Mouse (Mus musculus) frontal cortex, postnatal 25 days (tissue): Measurements from ENCODE around the gene Adh1.

Experiments used
- DNase-seq, 2 experiments: peaks; one replicate each; pipeline ENCODE4 v3.0.0; 2022; ENCODE audit warnings: low spot score in 2 of 2

Adh1 gene

GRCm38 (mm10) chr3:138240942-138241341 is 19.8 kb upstream of the Adh1 start:
- no peak for DNase-seq

GRCm38 (mm10) chr3:138241371-138241770 is 19.4 kb upstream of the Adh1 start:
- no peak for DNase-seq

- no peak for DNase-seq
Observed at GRCm38 (mm10) chr3:138242021-138242726, 18.6 kb upstream of the Adh1 start.

GRCm38 (mm10) chr3:138242933-138243332 is 17.9 kb upstream of the Adh1 start:
- DNase-seq, result no peak

GRCm38 (mm10) chr3:138244338-138244874 is 16.4 kb upstream of the Adh1 start:
- no peak for DNase-seq

GRCm38 (mm10) chr3:138246511-138247020 is 14.2 kb upstream of the Adh1 start:
- DNase-seq, result no peak

- DNase-seq, result no peak
Observed at GRCm38 (mm10) chr3:138247241-138247640, 13.6 kb upstream of the Adh1 start.

- DNase-seq, result no peak
Observed at GRCm38 (mm10) chr3:138248011-138248410, 12.8 kb upstream of the Adh1 start.

- no peak for DNase-seq
Observed at GRCm38 (mm10) chr3:138248746-138249145, 12.0 kb upstream of the Adh1 start.

- DNase-seq, result no peak
Observed at GRCm38 (mm10) chr3:138251156-138251555, 9.6 kb upstream of the Adh1 start.

- DNase-seq, result no peak
Observed at GRCm38 (mm10) chr3:138254205-138254604, 6.6 kb upstream of the Adh1 start.

GRCm38 (mm10) chr3:138255366-138255765 is 5.4 kb upstream of the Adh1 start:
- DNase-seq, result no peak

- no peak for DNase-seq
Observed at GRCm38 (mm10) chr3:138255780-138256550, 4.8 kb upstream of the Adh1 start.

GRCm38 (mm10) chr3:138262568-138262967 is 1.8 kb downstream of the Adh1 start:
- DNase-seq, result no peak

GRCm38 (mm10) chr3:138263154-138263930 is 2.6 kb downstream of the Adh1 start:
- no peak for DNase-seq

- no peak for DNase-seq
Observed at GRCm38 (mm10) chr3:138264648-138265047, 3.9 kb downstream of the Adh1 start.

- DNase-seq, result no peak
Observed at GRCm38 (mm10) chr3:138270507-138270906, 9.7 kb downstream of the Adh1 start.

- DNase-seq, result no peak
Observed at GRCm38 (mm10) chr3:138271297-138271696, 10.5 kb downstream of the Adh1 start.

GRCm38 (mm10) chr3:138273080-138273479 is 12.3 kb downstream of the Adh1 start:
- DNase-seq, result no peak

- no peak for DNase-seq
Observed at GRCm38 (mm10) chr3:138275100-138275499, 14.3 kb downstream of the Adh1 start.

- no peak for DNase-seq
Observed at GRCm38 (mm10) chr3:138282556-138282955, 21.8 kb downstream of the Adh1 start.

GRCm38 (mm10) chr3:138283831-138284230 is 23.0 kb downstream of the Adh1 start:
- DNase-seq, result no peak
